Mouse (Mus musculus): Measurements from ENCODE around the gene Rabac1.

- TF ChIP-seq CTCF (IDR thresholded peaks at IDR 0.05; ENCODE audit: low read depth), result no peak
- no peak for TF ChIP-seq EP300 (IDR thresholded peaks at IDR 0.05; ENCODE audit: low read depth)
Measured at GRCm38 (mm10) chr7:24990478-24990877, 17.9 kb upstream of the Rabac1 start.
